Mouse (Mus musculus): ENCODE results near the gene Plppr2. TPM values are rescaled to one million over a fixed set of nuclear protein-coding genes. Genes with fewer than 3 reads are reported as not detected.
A peak's percentile ranks its signal among the peaks of the same experiment; 100 is the strongest.

Plppr2 gene
- total and polyA plus RNA-seq, 3 experiments = 21.7 to 120 (median 31.7) TPM

DNA sequence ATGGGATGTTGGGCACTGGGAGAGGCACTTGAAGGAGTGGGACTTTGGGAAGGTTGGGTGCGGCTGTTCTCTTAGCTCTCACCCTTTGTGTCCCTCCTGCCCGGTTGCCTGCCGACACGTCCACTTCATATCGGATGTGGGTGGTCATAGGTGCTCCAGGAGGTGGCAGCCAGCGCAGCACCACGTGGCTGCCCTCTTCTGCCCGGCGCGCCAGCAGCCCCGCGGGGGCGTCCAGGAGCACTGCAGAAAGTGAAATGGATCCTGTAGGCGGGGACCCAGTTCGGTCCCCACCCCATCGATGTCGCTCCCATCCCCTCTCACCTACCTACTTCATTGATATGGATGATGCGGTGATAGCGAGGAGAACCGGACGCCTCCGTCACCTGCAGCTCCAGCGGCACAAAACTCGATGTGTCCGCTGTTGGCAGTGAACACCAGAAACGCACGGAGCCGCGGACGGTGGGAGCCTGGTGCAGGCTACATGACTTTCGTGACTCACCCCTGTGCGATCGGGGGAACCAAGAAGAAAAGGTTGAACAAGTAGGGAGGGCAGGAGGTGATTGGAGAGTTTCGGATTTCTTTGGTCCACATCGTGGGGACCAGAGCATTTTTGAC, 24.6 kb downstream of the Plppr2 start:
- no peak for DNase-seq

DNA sequence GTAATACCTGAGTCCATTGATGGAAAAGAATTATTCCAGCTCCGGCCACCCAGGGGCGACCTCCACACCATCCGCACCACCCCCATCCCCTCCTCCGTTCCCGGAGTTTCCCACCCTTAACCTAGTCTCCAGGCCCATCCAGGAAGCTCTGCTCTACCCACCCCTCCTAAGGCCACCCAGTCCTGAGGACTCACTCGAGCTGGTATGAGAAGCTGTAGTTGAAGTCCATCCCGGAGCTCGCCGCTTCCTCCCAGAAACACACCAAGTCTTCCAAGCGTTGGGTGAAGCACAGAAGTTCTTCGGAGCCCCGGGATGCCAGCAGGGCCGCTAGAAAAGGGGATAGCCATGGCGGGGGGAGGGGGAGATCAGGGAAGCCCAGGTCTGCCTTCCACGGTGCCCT, 25.2 kb downstream of the Plppr2 start:
- no peak for DNase-seq

GRCm38 (mm10) chr9:21962416-21963059, 25.7 kb downstream of the Plppr2 start:
- peak; percentile 66 for DNase-seq

- DNase-seq = peak; percentile 46
Observed at GRCm38 (mm10) chr9:21963417-21963816, 26.6 kb downstream of the Plppr2 start, which contains the start of gene Epor. Gene Epor (minus strand): TSS chr9:21963506.

DNA sequence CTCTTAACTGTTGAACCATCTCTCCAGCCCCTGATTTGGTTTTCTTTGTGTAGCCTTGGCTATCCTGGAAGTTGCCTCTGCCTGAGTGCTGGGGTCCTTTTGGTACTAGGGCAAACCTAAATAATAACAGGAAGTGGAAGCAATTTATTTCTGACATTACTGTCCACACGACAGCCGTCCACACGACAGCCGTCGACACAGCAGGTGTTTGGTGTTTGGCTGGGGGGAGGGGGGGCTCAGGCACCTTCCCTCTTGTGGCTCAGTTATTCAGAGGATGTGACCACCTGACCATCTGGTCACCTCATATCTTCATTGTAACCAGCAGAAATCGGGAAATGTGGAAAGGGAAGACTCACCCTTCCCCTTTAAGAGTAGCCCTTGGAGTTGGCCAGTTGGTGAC, 32.0 kb downstream of the Plppr2 start:
- no peak for DNase-seq

DNA sequence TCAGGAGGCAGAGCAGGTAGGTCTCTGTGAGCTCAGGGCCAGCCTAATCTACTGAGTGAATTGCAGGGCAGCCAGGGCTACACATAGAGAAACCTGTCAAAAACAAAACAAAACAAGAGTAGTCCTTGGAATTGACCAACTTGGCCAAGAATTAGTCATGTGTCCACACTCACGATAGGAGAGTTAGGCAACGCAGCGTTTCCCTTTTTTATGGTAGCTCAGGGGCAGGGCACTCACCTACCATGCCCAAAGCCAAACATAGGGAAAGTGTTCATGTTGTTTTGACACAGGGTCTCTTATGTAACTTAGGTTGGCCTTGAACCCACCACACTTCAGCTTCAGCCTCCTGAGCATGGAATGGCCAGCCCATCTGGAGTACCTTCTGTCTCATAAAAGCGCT, 32.5 kb downstream of the Plppr2 start:
- peak; percentile 35 for DNase-seq

- DNase-seq = no peak
Observed at GRCm38 (mm10) chr9:21976626-21977175, 39.9 kb downstream of the Plppr2 start.

DNA sequence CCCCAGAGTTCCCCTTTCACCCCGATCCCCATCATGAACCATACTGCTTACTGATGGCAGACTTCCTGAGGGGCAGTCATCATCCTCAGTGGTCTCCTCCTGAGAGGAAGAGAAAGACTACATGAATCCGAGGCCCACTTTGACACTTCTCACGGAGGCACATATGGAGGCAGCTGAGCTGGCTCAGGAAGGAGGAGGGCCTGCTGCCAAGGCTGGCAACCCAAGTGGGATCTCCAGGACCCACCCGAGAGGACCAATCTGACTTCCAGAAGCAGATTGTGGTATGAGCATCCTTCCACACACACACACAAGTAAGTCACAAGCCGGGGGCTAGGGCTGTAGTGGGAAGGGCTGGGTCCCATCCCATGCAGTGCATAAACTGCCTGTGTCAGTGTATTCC, 40.5 kb downstream of the Plppr2 start:
- DNase-seq = no peak

DNA sequence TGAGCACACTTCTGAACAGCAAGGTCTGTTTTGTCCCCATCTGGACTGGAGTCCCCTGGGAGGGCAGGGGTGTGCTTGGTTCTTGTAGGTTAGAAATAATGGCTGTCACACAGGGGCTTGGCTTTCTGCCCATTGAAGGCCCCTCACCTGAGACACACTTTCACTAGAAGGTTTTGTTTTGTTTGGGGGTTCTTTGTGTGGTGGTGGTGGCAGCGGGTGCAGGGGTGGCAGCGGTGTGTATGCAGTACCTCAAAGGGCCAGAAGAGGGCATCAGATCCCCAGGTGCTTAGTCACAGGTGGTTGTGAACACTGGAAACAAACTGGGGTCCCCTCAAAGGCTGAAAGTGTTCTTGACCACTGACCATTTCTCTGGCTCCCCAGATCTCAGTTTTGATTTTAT, 41.1 kb downstream of the Plppr2 start:
- peak; percentile 49 for DNase-seq

- no peak for DNase-seq
Observed at GRCm38 (mm10) chr9:21978398-21979128, 41.7 kb downstream of the Plppr2 start.

DNA sequence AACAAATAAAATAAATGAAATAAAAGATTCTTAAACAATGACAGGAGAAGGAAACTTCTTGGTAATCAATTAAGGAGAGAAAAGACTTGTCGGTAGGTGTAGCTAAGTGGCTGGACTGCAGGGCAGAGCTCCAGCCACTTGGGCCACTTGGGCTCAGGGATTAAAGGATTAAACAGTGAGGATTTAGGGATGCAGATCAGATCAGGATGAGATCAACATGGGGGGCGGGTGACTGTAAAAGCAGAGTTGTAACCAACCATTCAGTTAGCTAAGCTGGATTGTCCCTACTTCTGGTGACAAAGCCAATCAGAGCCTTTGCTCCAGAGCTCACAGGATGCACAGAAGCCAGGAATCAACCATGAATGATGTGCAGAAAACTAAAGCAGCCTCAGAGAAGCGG, 47.1 kb downstream of the Plppr2 start:
- no peak for DNase-seq

DNA sequence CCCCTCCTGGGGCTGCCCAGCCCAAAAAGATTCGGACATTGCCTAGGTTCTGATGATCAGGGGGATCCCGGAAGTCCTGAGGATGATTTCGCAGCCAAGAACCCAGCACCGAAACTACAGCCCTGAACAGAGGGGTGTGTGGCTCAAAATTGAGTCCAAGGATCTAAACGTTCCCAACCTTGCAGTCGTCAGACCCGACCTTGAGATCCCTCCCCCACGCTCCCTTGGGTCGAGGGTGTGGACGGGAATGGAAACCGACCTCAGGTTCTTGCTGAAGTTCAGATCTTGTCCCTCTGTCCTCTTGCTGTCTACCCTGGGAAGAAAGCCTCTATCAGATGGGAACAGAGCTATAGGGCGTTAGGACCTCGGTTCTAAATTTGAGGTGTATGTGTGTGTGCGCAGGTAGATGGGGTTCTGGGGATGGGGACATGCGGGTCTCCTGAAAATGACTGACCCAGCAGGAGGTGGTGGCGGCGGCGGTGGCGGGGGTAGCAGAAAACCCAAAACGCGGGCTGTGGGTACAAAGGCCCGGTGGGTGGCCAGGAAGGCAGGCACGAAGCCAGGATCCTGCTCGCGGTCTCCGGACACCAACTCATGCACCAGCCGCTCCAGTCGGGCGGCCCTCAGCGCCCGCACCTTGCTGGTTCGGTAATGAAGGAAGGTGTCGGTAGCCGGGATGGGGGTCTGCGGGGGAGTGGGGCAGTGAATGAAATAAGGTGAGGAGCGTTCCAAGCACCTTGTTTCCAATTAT, 50.9 kb downstream of the Plppr2 start:
- DNase-seq = peak; percentile 60

- DNase-seq = peak; percentile 35
Observed at GRCm38 (mm10) chr9:21988421-21989101, 51.7 kb downstream of the Plppr2 start.

DNA sequence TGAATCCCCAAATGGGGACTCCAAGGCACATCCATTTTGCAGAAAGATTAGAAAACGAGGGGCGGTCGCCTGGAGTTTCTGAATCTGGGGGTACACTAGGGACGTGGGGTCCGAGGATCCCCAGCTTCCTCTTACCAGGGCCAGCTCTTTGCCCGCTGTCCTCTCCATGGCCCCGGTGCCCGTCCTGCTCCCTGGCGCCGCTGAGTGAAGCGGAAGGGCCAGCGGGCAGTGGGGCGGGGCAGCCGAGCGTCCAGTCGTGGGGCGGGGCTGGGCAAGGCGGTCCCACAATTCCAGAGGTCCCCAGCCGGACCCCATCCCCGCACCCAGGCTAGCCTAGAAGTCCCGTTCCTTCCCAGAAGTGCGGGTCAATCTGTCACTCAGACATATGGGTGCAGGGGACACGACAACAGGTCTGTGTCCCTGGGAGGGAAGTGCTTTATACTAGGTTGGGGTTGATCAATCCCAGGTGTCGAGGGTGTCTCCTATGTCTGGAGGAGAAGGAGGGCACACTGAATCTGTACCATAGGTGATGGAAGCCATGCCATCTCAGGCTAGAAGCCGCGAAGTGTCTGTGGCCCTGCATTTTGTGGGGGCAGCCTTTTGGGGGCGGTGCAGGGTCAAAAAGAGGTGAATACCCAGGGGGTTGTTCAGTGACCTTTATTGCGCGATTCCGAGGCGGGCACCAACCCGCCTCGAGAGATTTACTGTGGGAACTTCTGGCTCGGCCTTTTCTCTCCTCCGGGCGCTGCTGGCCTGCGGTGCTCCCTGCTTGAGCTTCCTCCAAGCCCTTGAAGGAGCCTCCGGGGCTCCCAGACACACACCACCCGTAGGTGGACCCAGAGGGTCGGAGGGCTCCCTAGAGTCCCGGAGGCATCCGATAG, 52.6 kb downstream of the Plppr2 start, which contains the start of gene Rgl3:
Gene Rgl3, minus strand, starts transcription at position 217 of the 881 bp plus-strand sequence.
- peak; percentile 91 for DNase-seq

DNA sequence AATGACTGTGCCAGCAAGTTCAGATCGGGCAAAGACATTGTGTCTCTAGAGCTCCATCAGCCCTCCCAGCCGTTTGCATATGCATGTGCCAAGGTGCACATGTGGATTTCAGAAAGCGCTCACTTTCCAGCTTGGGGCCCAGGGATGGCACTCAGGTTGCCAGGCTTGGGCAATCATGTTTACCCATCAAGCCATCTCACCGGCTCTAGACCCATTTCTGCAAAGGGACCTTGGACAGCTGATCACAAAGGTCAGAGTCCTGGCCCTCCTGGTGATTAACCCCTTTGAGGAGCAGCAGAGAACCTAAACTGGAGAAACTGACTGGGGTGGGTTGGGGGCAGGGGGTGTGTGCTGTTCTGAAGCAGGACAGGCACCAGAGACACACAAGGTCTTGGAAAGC, 55.4 kb downstream of the Plppr2 start:
- peak; percentile 41 for DNase-seq

GRCm38 (mm10) chr9:21996178-21996867, 59.5 kb downstream of the Plppr2 start:
- DNase-seq = no peak

Data from adrenal gland, adult 2 months (tissue).